Mouse (Mus musculus): Measurements from ENCODE around the gene Gpr75.

- TF ChIP-seq CTCF (IDR thresholded peaks at IDR 0.05; ENCODE audit: control insufficient read depth, insufficient read depth, low read length) (no peak), POLR2A (IDR thresholded peaks at IDR 0.05; ENCODE audit: borderline replicate concordance, control insufficient read depth, low read depth, low read length) (no peak)
These were observed 38.1 kb downstream of the Gpr75 start for GRCm38 (mm10) chr11:30923283-30923682.

All from bone marrow, adult 2 months (tissue).